Mouse (Mus musculus): ENCODE measurements at regions not wholly inside any gene's neighbourhood (a gene's known extent, or its start where the extent isn't known, plus 50 kb on each side); places are given as distances from the start of the nearest gene placed in this dataset.

- H3K9me3 ChIP-seq (replicated peaks; ENCODE audit: control insufficient read depth, low read length) = no peaks in the 10 kb centered on the region
- no peak for ATAC-seq (replicated peaks; ENCODE audit: insufficient number of reproducible peaks, low FRiP score, low TSS enrichment)
- no peak overlapping the region for H3K27ac ChIP-seq (ENCODE audit: low read depth, low read length)
- WGBS (ENCODE audit: insufficient replicate concordance) = 24% methylated on average over 6 of the region's 6 CpGs
- H3K4me3 ChIP-seq (ENCODE audit: low read depth, low read length) = no peak overlapping the region
- no peaks in the 10 kb centered on the region for H3K4me1 ChIP-seq (ENCODE audit: control insufficient read depth, insufficient read depth, low read length)
- H3K4me2 ChIP-seq = no peak overlapping the region
- no peaks in the 10 kb centered on the region for H3K36me3 ChIP-seq (ENCODE audit: control insufficient read depth, insufficient read depth, low read length)
- H3K27me3 ChIP-seq (ENCODE audit: control insufficient read depth, insufficient read depth, low read length) = no peaks in the 10 kb centered on the region; the same call in 1 of the 2 replicates
- no peak overlapping the region for H3K9ac ChIP-seq (ENCODE audit: low read depth, low read length)
These were observed 126.6 kb upstream of the Eef2kmt start for GRCm38 (mm10) chr16:5382228-5382884.

- no peaks in the 10 kb centered on the region for H3K36me3 ChIP-seq (ENCODE audit: control insufficient read depth, insufficient read depth, low read length)
- no peak overlapping the region for H3K27ac ChIP-seq (ENCODE audit: low read depth, low read length)
- H3K4me1 ChIP-seq (ENCODE audit: control insufficient read depth, insufficient read depth, low read length) = no peaks in the 10 kb centered on the region
- H3K9ac ChIP-seq (ENCODE audit: low read depth, low read length) = no peak overlapping the region
- no peaks in the 10 kb centered on the region for H3K9me3 ChIP-seq (replicated peaks; ENCODE audit: control insufficient read depth, low read length)
- ATAC-seq (replicated peaks; ENCODE audit: insufficient number of reproducible peaks, low FRiP score, low TSS enrichment) = no peak
- 61% methylated on average over 3 of the region's 3 CpGs for WGBS (ENCODE audit: insufficient replicate concordance)
- H3K4me2 ChIP-seq = no peak overlapping the region
- no peak overlapping the region for H3K4me3 ChIP-seq (ENCODE audit: low read depth, low read length)
- no peaks in the 10 kb centered on the region; the same call in 1 of the 2 replicates for H3K27me3 ChIP-seq (ENCODE audit: control insufficient read depth, insufficient read depth, low read length)
These were observed 124.8 kb upstream of the Eef2kmt start for GRCm38 (mm10) chr16:5380626-5381025.

- Histone ChIP-seq H3K27ac (ENCODE audit: low read depth, low read length) (no peak overlapping the region), H3K36me3 (ENCODE audit: control insufficient read depth, insufficient read depth, low read length) (no peaks in the 10 kb centered on the region), H3K27me3 (ENCODE audit: control insufficient read depth, insufficient read depth, low read length) (no peaks in the 10 kb centered on the region), H3K4me2 (no peak overlapping the region), H3K9me3 (replicated peaks; ENCODE audit: control insufficient read depth, low read length) (no peaks in the 10 kb centered on the region), H3K4me1 (ENCODE audit: control insufficient read depth, insufficient read depth, low read length) (no peaks in the 10 kb centered on the region), H3K9ac (ENCODE audit: low read depth, low read length) (no peak overlapping the region), H3K4me3 (ENCODE audit: low read depth, low read length) (no peak overlapping the region)
- 83% methylated on average over 3 of the region's 3 CpGs for WGBS (ENCODE audit: insufficient replicate concordance)
- no peak for ATAC-seq (replicated peaks; ENCODE audit: insufficient number of reproducible peaks, low FRiP score, low TSS enrichment)
These were observed 121.2 kb upstream of the Eef2kmt start for GRCm38 (mm10) chr16:5377001-5377400.

GRCm38 (mm10) chr16:5374818-5375605 lies 119.2 kb upstream of the Eef2kmt start:
- no peaks in the 10 kb centered on the region for H3K36me3 ChIP-seq (ENCODE audit: control insufficient read depth, insufficient read depth, low read length)
- 36% methylated on average over 6 of the region's 6 CpGs for WGBS (ENCODE audit: insufficient replicate concordance)
- H3K9me3 ChIP-seq (replicated peaks; ENCODE audit: control insufficient read depth, low read length) = no peaks in the 10 kb centered on the region
- H3K4me1 ChIP-seq (ENCODE audit: control insufficient read depth, insufficient read depth, low read length) = no peaks in the 10 kb centered on the region
- ATAC-seq (replicated peaks; ENCODE audit: insufficient number of reproducible peaks, low FRiP score, low TSS enrichment) = no peak
- no peak overlapping the region for H3K27ac ChIP-seq (ENCODE audit: low read depth, low read length)
- no peak overlapping the region for H3K4me2 ChIP-seq
- no peaks in the 10 kb centered on the region for H3K27me3 ChIP-seq (ENCODE audit: control insufficient read depth, insufficient read depth, low read length)
- no peak overlapping the region for H3K9ac ChIP-seq (ENCODE audit: low read depth, low read length)
- H3K4me3 ChIP-seq (ENCODE audit: low read depth, low read length) = no peak overlapping the region

GRCm38 (mm10) chr16:5371175-5371893 lies 115.6 kb upstream of the Eef2kmt start:
- H3K4me3 ChIP-seq (ENCODE audit: low read depth, low read length) = no peak overlapping the region
- no peaks in the 10 kb centered on the region for H3K9me3 ChIP-seq (replicated peaks; ENCODE audit: control insufficient read depth, low read length)
- peaks cover 3% of the 10 kb centered on the region; the same call in 1 of the 2 replicates for H3K4me1 ChIP-seq (ENCODE audit: control insufficient read depth, insufficient read depth, low read length)
- WGBS (ENCODE audit: insufficient replicate concordance) = 80% methylated on average over 4 of the region's 4 CpGs
- no peak for ATAC-seq (replicated peaks; ENCODE audit: insufficient number of reproducible peaks, low FRiP score, low TSS enrichment)
- no peaks in the 10 kb centered on the region for H3K36me3 ChIP-seq (ENCODE audit: control insufficient read depth, insufficient read depth, low read length)
- H3K27me3 ChIP-seq (ENCODE audit: control insufficient read depth, insufficient read depth, low read length) = no peaks in the 10 kb centered on the region
- H3K27ac ChIP-seq (ENCODE audit: low read depth, low read length) = no peak overlapping the region
- no peak overlapping the region for H3K4me2 ChIP-seq
- no peak overlapping the region for H3K9ac ChIP-seq (ENCODE audit: low read depth, low read length)

GRCm38 (mm10) chr16:5370496-5370895 lies 114.7 kb upstream of the Eef2kmt start:
- no peaks in the 10 kb centered on the region for H3K36me3 ChIP-seq (ENCODE audit: control insufficient read depth, insufficient read depth, low read length)
- no peak overlapping the region for H3K4me2 ChIP-seq
- H3K4me1 ChIP-seq (ENCODE audit: control insufficient read depth, insufficient read depth, low read length) = peaks cover 3% of the 10 kb centered on the region; the same call in 1 of the 2 replicates
- ATAC-seq (replicated peaks; ENCODE audit: insufficient number of reproducible peaks, low FRiP score, low TSS enrichment) = no peak
- no peaks in the 10 kb centered on the region for H3K9me3 ChIP-seq (replicated peaks; ENCODE audit: control insufficient read depth, low read length)
- no peak overlapping the region for H3K4me3 ChIP-seq (ENCODE audit: low read depth, low read length)
- no peaks in the 10 kb centered on the region for H3K27me3 ChIP-seq (ENCODE audit: control insufficient read depth, insufficient read depth, low read length)
- H3K9ac ChIP-seq (ENCODE audit: low read depth, low read length) = no peak overlapping the region
- no peak overlapping the region for H3K27ac ChIP-seq (ENCODE audit: low read depth, low read length)

GRCm38 (mm10) chr16:5368897-5369558 lies 113.2 kb upstream of the Eef2kmt start:
- no peaks in the 10 kb centered on the region for H3K27me3 ChIP-seq (ENCODE audit: control insufficient read depth, insufficient read depth, low read length)
- H3K9ac ChIP-seq (ENCODE audit: low read depth, low read length) = no peak overlapping the region
- H3K9me3 ChIP-seq (replicated peaks; ENCODE audit: control insufficient read depth, low read length) = no peaks in the 10 kb centered on the region
- no peaks in the 10 kb centered on the region for H3K36me3 ChIP-seq (ENCODE audit: control insufficient read depth, insufficient read depth, low read length)
- H3K27ac ChIP-seq (ENCODE audit: low read depth, low read length) = no peak overlapping the region
- 38% methylated on average over 7 of the region's 7 CpGs for WGBS (ENCODE audit: insufficient replicate concordance)
- H3K4me2 ChIP-seq = no peak overlapping the region
- ATAC-seq (replicated peaks; ENCODE audit: insufficient number of reproducible peaks, low FRiP score, low TSS enrichment) = no peak; the same call in 1 of the 2 replicates
- H3K4me3 ChIP-seq (ENCODE audit: low read depth, low read length) = no peak overlapping the region
- peaks cover 3% of the 10 kb centered on the region; the same call in 1 of the 2 replicates for H3K4me1 ChIP-seq (ENCODE audit: control insufficient read depth, insufficient read depth, low read length)

- ATAC-seq (replicated peaks; ENCODE audit: insufficient number of reproducible peaks, low FRiP score, low TSS enrichment) = no peak
- Histone ChIP-seq H3K4me1 (ENCODE audit: control insufficient read depth, insufficient read depth, low read length) (peaks cover 3% of the 10 kb centered on the region; the same call in 1 of the 2 replicates), H3K36me3 (ENCODE audit: control insufficient read depth, insufficient read depth, low read length) (no peaks in the 10 kb centered on the region), H3K4me2 (no peak overlapping the region), H3K9ac (ENCODE audit: low read depth, low read length) (no peak overlapping the region), H3K4me3 (ENCODE audit: low read depth, low read length) (no peak overlapping the region), H3K9me3 (replicated peaks; ENCODE audit: control insufficient read depth, low read length) (no peaks in the 10 kb centered on the region), H3K27me3 (ENCODE audit: control insufficient read depth, insufficient read depth, low read length) (no peaks in the 10 kb centered on the region), H3K27ac (ENCODE audit: low read depth, low read length) (no peak overlapping the region)
- 74% methylated on average over 8 of the region's 8 CpGs for WGBS (ENCODE audit: insufficient replicate concordance)
These were observed 112.6 kb upstream of the Eef2kmt start for GRCm38 (mm10) chr16:5368357-5368756.
